Mouse (Mus musculus) heart, adult 11 months (tissue): Measurements from ENCODE around the gene Fthl17d.
A peak's percentile ranks its signal among the peaks of the same experiment; 100 is the strongest.
"Not testable (repeated sequence)": the region's sequence is repeated elsewhere in the genome, so short reads cannot be mapped to it uniquely, and the experiment has no call there.

Experiments used
- DNase-seq: peaks from one replicate; pipeline ENCODE4 v3.0.0; 2022

Gene Fthl17d

GRCm38 (mm10) chrX:8986655-8987054 is at the start of gene Fthl17d:
Gene Fthl17d, minus strand, starts transcription at chrX:8986755.
- not testable (repeated sequence) for DNase-seq

GRCm38 (mm10) chrX:9033193-9033592 is 46.6 kb upstream of the Fthl17d start, which contains the start of gene Fthl17e:
Gene Fthl17e, plus strand, starts transcription at chrX:9033493.
- DNase-seq = not testable (repeated sequence)

- DNase-seq = no peak
Measured at GRCm38 (mm10) chrX:9019481-9019880, 32.9 kb upstream of the Fthl17d start.

DNA sequence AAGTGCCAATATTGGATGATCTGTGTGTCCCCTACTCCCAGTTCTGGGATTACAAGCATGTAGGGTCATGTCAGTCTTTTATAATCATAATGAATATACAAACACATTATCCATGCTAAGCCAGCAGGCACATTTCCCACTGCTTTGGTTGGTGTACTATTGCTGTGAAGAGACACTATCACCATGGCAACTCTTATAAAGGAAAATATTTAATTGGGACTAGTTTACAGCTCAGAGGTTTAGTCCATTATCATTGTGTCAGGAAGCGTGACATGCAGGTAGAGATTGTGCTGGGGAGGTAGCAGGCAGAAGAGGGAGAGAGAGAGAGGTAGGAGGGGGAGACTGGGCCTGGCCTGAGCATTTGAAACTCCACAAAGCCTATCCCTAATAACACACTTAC is 29.5 kb upstream of the Fthl17d start:
- no peak for DNase-seq

- DNase-seq = not testable (repeated sequence)
Measured at GRCm38 (mm10) chrX:8976459-8976858, 10.1 kb downstream of the Fthl17d start, which contains the start of gene Fthl17c. Gene Fthl17c, minus strand, starts transcription at chrX:8976559.

DNA sequence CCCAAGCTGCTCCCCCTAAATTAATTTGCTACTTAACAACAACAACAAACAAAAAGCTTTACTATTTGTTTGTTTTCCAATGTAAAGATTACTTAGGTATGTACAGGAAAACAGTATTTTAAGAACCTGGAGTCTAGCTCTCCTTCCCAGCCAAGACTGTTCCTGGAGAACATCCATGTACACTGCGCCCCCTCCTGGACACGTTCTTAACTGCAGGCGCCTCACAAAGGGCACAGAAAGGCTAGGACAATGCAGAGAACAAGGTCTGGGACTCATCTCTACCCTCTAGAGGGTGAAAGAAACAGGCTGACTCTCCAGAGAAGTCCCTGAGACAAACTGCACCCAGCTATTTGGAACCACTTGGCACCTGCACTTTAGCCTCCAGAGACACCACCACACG is 21.9 kb downstream of the Fthl17d start:
- not testable (repeated sequence) for DNase-seq

DNA sequence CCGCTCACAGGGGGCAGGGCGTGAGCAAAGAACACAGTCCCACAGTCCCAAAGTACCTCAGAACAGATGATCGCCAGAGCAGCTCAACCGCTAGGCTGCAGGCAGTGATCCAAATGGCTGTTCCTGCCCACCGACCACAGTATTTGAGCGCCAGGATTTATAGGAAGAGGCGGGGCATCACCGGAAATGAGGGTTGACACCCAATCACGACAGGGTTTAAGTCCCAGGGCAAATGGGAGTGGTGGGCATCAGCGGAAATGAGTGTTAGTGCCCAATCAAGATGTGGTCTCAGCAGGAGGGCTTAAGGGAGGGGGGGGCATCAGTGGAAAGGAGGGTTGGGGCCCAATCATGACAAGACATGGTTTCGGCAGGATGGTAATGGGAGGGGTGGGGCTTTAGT is 23.7 kb downstream of the Fthl17d start, which contains the start of gene Fthl17b:
Fthl17b (minus strand) TSS at position 101 of the 400 bp plus-strand sequence.
- not testable (repeated sequence) for DNase-seq

DNA sequence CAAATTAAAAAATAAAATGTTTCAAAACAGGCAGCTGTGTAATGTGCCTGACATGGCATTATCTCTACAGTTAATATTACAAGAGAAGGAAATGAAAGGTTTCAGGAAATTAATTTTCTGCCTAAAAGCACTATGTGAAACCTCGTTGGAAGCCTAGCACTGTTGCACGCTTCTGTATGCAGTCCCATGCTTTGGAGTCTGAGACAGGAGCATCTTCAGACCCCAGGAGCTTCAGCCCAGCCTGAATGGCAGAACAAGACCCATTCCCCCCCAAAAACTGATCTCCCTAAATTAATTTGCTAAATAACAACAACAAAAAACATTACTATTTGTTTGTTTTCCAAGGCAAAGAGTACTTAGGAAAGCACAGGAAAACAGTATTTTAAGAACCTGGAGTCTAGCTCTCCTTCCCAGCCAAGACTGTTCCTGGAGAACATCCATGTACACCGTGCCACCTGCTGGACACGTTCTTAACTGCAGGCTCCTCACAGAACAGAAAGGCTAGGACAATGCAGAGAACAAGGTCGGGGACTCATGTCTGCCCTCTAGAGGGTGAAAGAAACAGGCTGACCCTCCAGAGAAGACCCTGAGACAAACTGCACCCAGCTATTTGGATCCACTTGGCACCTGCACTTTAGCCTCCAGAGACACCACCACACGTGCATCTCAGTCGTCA is 38.3 kb downstream of the Fthl17d start:
- peak; percentile 94 for DNase-seq

GRCm38 (mm10) chrX:8944041-8944440 is 42.5 kb downstream of the Fthl17d start:
- no peak for DNase-seq
